Mouse (Mus musculus): ENCODE data around the gene Bbs9. TPM values are rescaled to one million over a fixed set of nuclear protein-coding genes. Genes with fewer than 3 reads are reported as not detected.

The Bbs9 gene
- total RNA-seq, 4 experiments from 2014 or later: 24.8 to 28.7 (median 27.8) TPM

DNA sequence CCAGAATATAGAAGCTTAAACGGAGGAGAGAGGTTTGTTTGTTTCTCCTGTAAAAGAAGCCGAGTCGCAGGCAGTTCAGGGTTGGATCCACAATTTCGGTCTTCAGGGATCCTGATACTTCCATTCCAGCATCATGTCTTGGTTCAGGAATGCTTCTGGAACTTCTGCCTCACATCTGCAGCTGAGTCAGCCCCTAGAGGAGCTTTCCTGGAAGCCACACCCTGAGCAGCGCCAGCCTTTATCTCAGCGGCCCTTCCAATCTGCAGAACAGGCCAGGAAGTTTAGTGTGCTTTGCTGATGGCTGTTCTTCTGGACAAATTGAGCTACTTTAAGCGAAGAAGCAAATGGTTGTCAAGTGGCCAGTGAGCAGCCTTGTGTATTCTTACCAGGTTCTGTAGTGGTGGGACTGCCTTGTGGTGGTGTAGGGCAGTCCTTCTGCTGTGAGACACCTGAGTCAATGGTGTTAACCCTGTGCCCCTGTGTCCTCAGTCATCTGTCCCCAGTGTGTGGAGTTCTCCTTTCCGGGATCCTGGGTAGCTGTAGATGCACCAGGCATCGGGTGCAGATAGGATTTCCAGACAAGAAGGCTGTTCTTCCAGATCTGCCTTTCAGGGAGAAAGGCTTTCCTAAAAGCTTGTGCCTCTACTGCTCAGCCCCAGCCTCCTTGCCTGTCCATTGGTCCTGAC, 157.4 kb downstream of the Bbs9 start:
- no peak for DNase-seq (ENCODE audit: low spot score in 2 of 2)

DNA sequence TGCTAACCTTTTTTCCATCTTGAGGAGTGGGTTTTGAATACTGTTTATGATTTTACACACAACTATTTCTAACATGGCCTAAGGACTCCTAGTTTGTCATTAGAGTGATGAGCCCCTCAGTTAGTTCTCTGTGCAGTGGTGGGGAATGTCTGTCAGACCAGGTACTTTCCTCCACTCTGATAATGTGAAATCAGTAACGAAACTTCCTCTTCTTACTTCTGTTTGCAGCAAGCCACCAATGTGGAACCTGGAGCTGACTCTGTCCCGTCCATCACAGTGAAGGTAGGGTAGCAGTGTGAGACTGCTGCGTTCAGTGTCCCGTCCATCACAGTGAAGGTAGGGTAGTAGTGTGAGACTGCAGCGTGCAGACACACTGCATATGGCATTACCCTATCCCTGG, 163.0 kb downstream of the Bbs9 start:
- no peak for DNase-seq (ENCODE audit: low spot score in 2 of 2)

DNA sequence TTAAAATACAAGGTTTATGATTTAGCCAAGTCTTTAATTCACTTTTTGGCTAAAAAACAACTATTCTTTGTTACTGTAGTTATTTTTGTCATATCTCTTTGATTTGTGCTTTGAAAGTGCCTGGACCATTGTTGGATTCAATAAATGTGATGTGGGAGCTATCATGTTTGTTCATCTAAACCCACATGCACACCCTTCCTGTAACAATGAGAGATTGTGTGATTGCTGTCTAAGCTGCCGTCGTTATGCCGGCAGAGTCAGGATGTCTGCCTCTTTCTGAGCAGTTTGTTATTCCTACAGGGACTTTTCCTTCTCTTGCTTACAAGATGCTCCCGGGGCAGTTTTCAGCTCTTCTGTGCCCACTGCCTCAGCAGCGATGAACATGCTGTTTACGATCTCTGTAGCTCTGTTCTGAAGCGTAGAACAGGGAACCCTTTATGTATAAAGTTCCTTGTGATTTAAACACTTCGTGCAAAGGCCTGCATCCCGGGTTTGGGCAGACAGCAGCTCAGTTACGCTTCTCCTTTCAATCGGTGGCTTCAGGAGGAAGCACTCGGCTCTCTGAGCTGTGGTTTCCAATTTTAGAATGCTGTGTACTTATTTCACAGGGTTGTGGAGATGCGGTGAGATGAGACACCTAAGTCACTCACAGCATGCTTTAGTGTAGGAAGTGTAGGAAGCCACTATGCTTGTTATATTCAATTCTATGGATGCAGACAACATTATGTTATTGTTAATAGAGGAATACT, 165.3 kb downstream of the Bbs9 start:
- no peak for DNase-seq (ENCODE audit: low spot score in 2 of 2)

DNA sequence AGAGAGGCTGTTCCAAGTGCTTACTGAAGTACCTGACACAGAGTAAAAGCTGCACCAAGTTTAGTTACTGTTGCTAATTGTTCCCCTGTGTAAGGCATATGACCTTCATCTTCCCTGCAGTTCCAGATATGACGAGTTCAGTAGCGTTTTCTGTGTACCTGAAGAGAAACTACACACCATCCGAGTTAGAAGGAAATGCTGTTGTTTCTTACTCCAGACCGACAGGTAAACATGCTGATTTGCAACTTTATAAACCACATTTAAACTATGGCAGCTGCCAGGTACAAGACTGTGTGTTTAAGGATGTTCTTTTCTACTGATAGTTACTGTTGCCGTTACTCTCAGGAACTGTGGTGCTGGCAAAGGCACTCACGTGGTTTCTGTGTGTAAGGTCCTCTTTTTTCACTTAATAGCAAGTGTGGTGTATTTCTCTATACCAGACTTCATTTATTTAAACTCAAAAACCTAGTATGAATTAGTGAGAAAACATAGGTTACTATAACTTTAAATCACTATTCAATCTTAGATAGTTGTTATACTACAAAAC, 170.4 kb downstream of the Bbs9 start:
- DNase-seq (ENCODE audit: low spot score in 2 of 2): no peak

DNA sequence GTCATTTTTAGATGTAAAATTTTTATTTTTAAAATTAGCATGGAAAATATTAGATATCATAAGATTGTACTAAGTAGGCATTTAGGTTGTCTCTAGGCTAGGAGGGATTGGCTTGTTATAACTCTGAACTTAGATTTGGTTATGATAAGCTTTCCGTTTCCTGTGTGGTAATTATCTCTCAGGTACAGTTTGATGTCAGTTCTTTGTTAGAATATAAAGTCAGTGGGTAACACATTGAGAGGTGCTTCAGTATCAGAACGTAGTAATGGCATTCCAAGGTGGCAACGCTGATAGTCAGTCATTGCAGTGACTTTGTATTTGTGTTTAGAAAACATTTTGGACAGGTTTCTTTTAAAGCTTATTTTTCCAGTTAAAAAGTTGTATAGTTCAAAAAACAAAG, 170.9 kb downstream of the Bbs9 start:
- no peak for DNase-seq (ENCODE audit: low spot score in 2 of 2)

DNA sequence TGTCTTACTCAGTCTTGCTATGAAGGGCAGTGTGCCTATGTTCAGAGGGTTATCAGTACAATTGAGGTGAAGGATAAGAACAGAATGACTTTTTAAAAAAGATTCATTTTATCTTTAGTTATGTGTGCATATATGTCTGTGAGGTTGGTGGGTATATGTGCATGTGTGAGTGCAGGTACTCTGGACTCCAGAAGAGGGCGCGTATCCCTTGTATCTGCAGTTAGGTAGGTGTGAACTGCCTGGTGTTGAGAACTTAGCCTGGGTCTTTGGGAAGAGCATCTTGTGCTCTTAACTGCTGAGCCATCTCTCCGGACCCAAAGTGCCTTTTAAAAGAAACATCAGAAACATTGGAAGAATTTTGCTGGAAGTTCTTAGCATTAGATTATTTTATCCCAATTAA, 172.6 kb downstream of the Bbs9 start:
- DNase-seq (ENCODE audit: low spot score in 2 of 2): no peak

DNA sequence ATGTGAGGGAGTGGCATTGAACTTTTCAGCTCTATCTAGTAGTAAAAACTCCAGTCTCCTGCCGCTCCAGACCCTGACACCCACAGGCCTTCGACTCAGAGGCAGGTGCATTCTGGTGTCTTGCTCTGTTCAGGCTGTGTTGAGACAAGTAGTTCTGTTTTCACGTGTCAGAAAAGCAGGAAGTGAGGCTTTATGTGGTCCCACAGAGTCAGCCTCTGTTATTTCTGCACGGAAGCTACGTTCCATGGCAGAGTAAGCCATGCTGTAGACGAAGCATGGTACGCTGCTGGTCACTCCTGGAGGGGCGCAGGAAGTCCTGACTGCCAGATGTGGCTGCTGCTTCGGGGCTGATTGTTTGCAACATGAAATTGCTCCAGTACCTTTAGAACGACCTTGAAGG, 174.1 kb downstream of the Bbs9 start:
- DNase-seq (ENCODE audit: low spot score in 2 of 2): no peak

DNA sequence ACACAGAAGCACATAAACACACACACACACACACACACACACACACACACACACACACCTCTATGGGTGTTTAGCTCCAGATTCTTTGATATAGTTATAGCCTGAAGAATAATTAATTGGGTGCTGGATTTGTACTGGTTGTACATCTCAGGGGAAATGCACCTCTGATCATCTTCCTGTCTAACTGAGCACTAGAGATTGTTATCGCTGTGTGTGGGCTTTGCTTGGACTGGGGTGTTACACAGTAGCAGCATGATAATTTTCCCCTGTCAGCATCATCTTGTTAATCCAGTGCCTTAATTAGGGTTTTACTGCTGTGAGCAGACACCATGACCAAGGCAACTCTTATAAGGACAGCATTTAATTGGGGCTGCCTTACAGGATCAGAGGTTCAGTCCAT, 175.3 kb downstream of the Bbs9 start:
- no peak for DNase-seq (ENCODE audit: low spot score in 2 of 2)

DNA sequence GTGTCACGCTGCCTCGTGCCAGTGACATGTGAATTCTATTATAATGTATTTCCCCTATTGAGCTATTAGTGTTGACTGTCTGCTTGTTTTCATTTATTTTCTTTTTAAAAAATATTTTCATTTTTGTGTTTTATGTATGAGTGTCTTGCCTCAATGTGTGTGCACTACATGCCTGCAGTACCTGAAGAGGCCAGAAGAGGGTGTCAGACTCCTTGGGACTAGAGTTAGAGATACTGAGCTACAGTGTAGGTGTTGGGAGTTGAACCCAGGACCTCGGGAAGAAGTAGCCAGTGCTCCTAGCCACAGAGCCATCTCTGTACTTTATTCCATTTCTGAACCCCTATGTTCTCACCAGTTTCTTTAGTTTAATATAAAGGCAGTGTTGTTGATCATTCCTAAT, 176.1 kb downstream of the Bbs9 start:
- DNase-seq (ENCODE audit: low spot score in 2 of 2): no peak

DNA sequence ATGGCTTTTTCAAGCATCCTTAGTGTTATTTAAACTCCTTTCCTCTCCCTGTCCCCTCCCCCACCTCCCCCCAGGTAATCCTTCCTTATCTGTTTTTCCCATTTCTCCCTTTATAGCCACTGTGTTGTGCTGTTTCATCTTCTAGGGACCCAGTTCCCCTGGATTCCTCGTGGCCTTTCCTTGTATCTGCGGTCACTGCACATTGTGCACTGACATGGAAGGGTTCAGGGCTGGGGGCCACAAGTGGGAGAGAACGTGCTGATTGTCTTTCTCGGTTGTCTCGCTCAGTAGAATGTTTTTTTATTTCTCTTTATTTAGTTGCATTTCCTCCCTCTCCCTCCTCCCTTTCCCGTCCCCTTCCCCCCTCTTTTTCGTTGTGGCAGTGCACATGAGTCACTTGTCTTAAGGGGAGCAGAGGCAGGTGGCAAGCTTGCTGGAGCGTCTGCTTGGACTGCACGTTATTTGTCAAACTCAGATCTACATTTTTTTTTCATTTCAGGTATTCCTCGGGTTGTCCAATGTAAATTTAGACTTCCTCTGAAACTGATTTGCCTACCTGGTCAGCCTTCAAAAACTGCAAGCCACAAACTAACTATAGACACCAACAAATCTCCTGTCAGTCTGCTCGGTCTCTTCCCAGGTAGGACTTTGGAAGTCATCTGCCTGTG, 179.3 kb downstream of the Bbs9 start:
- DNase-seq (ENCODE audit: low spot score in 2 of 2): no peak

DNA sequence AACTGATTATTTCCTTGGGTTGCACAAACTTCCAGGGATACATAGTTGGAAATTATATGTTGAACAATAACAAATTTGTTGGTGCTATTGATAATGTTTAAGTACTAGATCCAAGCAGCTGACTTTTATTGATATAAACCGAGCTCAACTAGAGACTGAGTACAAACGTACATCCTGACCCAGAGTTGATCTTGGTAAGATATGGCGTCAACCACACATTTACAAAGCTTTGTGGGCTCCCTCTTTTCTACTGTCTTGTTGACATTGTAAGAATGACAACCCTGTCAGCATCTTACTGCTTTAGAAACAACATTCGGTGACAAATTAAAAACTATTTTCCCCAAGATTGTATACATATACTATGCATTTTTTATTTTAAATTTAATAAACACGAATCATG, 181.7 kb downstream of the Bbs9 start:
- DNase-seq (ENCODE audit: low spot score in 2 of 2): no peak

DNA sequence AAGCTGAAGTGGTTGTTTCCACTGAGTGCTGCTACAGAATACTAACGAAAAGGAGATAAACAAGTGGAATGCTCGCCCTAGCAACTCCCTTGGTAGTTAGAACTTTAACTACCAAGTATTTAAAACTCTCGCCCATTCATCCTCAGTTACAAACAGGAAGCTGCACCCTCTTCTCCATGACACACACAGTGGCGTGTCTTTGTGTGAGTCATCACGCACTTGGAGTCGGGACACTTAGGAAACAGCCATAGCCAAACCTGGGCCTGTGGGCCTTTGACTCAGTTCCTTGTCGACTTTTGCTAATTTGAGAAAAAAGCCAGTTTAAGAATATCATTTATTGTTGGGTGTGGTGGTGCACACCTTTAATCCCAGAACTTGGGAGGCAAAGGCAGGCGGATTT, 189.6 kb downstream of the Bbs9 start:
- no peak for DNase-seq (ENCODE audit: low spot score in 2 of 2)

DNA sequence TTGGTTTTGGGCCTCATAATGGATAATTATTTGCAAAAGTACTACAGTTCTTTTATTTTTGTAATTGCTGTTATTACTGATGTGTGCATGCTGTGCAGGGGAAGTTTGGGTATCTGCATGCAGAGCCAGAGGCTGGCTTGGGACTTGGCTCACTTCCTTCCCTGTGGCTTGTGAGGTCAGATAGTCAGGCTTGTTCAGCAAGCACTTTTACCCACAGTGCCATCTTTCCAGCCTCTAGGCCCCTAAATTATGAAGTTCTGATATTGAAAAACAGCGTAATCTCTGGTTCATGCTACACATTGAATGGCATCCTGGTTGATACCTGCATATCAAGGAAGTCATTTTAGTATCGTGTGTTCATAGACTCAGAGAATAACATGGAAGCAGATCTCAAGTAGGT, 197.4 kb downstream of the Bbs9 start:
- no peak for DNase-seq (ENCODE audit: low spot score in 2 of 2)

DNA sequence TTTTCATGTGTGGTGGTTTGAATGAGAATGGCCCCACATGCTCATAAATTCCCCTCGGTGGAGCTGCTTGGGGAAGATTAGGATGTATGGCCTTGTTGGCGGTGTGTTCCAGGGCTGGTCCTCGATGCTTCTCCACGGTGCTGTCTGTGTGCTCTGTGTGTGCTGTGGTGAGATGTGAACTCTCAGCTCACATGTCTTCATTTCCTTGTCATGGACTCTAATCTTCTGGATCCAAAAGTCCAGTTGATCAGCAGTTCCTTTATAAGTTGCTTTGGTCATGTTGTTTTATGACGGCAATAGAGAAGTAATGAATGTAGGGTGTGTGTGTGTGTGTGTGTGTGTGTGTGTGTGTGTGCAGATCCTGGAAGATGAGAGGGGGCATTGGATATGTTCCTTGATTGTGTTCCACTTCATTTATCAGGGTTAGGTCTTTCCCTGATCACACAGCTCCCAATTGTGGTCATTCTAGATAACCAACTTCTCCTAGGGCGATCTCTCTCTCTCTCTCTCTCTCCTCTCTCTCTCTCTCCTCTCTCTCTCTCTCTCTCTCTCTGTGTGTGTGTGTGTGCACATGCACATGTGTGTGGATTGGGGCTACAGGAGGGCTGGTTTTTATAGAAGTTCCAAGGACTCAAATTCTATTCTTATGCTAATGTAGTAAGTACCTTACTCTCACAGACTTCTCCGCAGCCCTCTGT, 201.8 kb downstream of the Bbs9 start:
- no peak for DNase-seq (ENCODE audit: low spot score in 2 of 2)

DNA sequence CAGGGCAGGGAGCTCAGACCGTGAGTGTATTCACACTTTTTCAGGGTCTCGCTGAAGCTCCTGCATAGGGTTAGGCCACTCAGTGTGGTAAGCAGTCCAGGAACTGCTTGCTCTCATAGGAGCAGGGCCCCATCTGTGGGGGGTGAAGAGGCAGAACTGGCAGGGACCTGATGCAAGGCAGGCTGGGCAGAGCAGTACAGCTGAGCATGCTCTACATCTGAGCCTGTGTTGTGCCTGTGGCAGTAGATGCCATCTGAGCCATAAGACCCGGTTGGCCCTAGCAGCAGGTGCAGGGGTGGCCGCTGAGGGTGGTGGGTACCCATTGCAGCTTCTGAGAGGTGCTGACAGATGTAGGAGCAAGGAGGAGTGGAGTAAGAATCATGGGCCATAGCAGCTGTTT, 202.5 kb downstream of the Bbs9 start:
- DNase-seq (ENCODE audit: low spot score in 2 of 2): no peak

DNA sequence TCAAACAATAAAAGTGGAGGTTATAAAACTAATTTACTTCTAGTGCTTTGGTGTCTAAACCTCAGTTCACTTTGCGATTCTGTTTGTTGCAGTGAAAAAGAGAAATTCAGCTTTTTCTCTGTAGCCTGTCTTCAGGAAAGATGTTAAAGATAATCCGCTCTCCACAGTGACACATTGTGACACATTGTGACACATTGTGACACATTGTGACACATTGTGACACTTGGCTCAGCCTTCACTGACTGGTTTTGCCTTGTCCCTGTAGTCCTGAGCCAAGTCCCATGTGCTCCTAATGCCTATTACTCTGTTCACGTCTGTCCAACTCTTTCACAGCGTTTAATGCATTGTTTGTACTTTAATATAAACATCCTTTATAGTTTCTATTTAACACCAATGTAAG, 203.0 kb downstream of the Bbs9 start:
- no peak for DNase-seq (ENCODE audit: low spot score in 2 of 2)

DNA sequence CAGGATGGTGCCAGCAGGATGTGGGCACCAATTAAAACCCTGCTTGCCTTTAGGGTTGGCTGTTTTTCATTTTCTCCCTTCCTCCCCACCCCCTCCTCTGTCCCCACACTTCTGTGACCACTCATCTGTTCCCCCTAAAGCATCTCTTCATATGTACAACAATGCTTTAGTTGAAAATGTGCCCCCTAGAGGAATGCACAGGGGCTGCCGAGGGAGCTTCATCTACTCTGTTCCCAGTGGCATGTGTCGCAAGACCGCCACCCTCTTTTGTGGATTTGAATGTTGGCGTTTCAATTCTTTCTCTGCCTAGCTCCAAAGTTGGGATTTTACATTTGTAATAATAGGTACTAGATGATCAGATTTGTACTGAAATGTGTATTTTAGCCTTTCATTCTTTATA, 204.0 kb downstream of the Bbs9 start:
- DNase-seq (ENCODE audit: low spot score in 2 of 2): no peak

DNA sequence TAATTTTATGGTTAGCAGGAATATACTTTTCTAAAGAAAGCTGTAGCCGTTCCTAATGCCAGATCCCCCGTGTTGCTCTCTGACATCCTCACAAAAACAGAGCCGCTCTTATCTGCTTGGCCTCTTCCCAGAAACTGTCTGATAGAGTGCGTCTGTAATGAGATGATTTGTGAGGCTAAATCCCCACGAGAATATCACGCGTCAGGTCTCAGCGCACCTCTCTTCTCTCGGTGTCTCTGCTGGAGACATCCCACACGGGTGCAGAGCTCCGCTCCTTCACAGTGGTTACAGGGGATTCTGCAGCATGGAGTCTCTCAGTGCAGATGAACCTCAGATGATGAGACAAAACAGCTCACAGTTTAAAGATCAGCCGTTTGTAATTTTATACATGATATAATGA, 204.5 kb downstream of the Bbs9 start:
- DNase-seq (ENCODE audit: low spot score in 2 of 2): no peak

DNA sequence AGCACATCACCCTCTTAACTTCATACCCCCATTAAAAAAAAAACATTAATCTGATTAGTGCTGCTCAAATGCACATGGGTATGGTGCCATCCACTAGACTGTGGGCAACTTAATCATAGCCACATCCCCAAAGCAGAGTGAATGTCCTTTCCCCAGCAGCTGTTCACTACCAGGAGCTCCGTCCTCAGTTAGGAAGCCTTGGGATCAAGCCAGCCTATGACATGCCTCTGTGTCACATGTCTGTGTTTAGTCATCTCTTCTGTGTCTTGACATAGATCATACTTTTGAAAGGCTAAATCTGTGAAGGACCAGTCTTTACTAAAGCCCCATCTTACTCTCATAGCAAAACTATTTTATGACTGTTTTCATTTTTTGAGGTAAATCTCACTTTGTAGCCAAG, 205.0 kb downstream of the Bbs9 start:
- DNase-seq (ENCODE audit: low spot score in 2 of 2): no peak

DNA sequence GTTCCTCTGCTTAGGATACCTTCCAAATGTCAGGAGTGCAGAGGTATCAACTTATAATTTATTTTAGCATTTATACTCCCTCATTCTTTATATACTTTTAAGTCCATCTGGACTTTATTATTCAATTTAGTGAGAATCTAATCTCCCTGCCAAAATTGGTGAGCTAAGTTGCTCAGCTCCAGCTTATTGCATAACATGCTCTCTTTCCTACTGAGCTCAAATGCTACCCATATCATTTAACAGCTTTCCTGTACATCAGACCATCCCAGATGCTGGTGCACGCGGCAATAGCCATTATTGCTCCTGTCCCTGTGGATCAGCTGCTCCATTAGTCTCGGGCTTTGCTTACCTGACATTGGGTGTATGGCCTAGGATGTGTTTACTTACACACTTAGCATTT, 208.3 kb downstream of the Bbs9 start:
- no peak for DNase-seq (ENCODE audit: low spot score in 2 of 2)

DNA sequence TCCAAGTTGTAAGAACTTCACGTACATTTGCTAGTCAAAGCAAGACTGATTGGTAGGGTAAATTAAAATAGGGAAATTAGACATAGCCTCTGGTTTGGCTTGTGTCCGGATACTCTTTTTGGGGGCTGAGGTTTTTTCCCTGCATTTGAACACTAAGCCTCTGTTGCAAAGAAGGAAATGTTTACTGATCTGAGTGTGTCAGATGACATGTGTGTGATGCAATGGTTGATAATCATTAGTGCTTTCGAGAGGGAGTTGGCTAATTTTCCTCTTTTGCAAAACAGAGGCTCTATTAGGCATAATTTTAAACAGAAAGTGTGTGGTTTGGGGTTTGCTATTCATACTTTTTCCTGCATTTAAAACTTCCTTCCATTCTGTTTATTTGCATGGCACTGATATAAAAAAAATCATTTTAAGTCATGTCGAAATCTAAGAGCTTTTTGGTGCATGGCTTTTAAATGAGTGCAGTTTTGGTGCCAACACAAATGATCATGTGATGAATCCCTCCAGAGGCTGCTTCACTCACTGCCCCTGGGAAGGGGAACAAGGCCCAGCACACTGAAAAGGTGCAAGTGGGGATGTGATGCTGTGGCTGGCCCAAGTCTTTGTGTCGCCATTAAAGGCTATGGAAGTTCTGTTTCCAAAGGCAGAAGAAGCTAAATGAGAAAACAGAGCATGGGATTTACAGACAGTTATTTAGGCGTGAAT, 211.4 kb downstream of the Bbs9 start:
- DNase-seq (ENCODE audit: low spot score in 2 of 2): no peak

Measured in layer of hippocampus, adult 8-10 months (tissue).